Mouse (Mus musculus): Measurements from ENCODE around the gene Spink8. TPM values are rescaled to one million over a fixed set of nuclear protein-coding genes. Genes with fewer than 3 reads are reported as not detected.

Spink8 gene
- polyA plus RNA-seq, 1 experiment, result not detected

GRCm38 (mm10) chr9:109826181-109826580, 14.1 kb downstream of the Spink8 start:
- H3K79me3 ChIP-seq (ENCODE audit: low read depth), result no peaks in the 10 kb centered on the region
- no peak overlapping the region for H3K4me3 ChIP-seq (ENCODE audit: insufficient read depth, poor library complexity, severe bottlenecking)
- H3ac ChIP-seq (ENCODE audit: control insufficient read depth, insufficient read length, low read depth), result no peak overlapping the region
- no peaks in the 10 kb centered on the region for H3K79me2 ChIP-seq (ENCODE audit: control insufficient read depth, insufficient read depth)
- no peaks in the 10 kb centered on the region for H3K27me3 ChIP-seq (ENCODE audit: control insufficient read depth, insufficient read depth, insufficient read length)
- H3K36me3 ChIP-seq (ENCODE audit: control insufficient read depth, insufficient read depth), result no peaks in the 10 kb centered on the region
- TF ChIP-seq CTCF (IDR thresholded peaks at IDR 0.05; ENCODE audit: control insufficient read depth, insufficient read depth, insufficient read length) (no peak), FOSL1 (IDR thresholded peaks at IDR 0.05; ENCODE audit: insufficient read depth, low read length, poor library complexity, severe bottlenecking) (no peak), CEBPB (IDR thresholded peaks at IDR 0.05; ENCODE audit: low read depth) (no peak)

- Histone ChIP-seq H3K79me3 (ENCODE audit: low read depth) (no peaks in the 10 kb centered on the region), H3K4me3 (ENCODE audit: insufficient read depth, poor library complexity, severe bottlenecking) (peak within 1 kb of the TSS; percentile 49), H3K27me3 (ENCODE audit: control insufficient read depth, insufficient read depth, insufficient read length) (no peaks in the 10 kb centered on the region), H3ac (ENCODE audit: control insufficient read depth, insufficient read length, low read depth) (peak within 1 kb of the TSS; percentile 72), H3K36me3 (ENCODE audit: control insufficient read depth, insufficient read depth) (peaks cover 3% of the 10 kb centered on the region), H3K79me2 (ENCODE audit: control insufficient read depth, insufficient read depth) (peaks cover 17% of the 10 kb centered on the region)
- TF ChIP-seq FOSL1 (IDR thresholded peaks at IDR 0.05; ENCODE audit: insufficient read depth, low read length, poor library complexity, severe bottlenecking), result no peak
- TF ChIP-seq CTCF (IDR thresholded peaks at IDR 0.05; ENCODE audit: control insufficient read depth, insufficient read depth, insufficient read length), result peak; percentile 40
- TF ChIP-seq MAX (IDR thresholded peaks at IDR 0.05), result peak; percentile 98
- TF ChIP-seq MYOG (IDR thresholded peaks at IDR 0.05; ENCODE audit: control insufficient read depth, extremely low read depth, insufficient read length), result no peak
- no peak for TF ChIP-seq MYOD1 (IDR thresholded peaks at IDR 0.05; ENCODE audit: control insufficient read depth, insufficient read length, low read depth)
- peak; percentile 91 for TF ChIP-seq USF1 (IDR thresholded peaks at IDR 0.05; ENCODE audit: low read depth)
- no peak for TF ChIP-seq CEBPB (IDR thresholded peaks at IDR 0.05; ENCODE audit: low read depth)
Observed at GRCm38 (mm10) chr9:109832391-109833087, 20.5 kb downstream of the Spink8 start, which contains the start of gene Nme6. Gene Nme6, plus strand, starts transcription at chr9:109832749.

DNA sequence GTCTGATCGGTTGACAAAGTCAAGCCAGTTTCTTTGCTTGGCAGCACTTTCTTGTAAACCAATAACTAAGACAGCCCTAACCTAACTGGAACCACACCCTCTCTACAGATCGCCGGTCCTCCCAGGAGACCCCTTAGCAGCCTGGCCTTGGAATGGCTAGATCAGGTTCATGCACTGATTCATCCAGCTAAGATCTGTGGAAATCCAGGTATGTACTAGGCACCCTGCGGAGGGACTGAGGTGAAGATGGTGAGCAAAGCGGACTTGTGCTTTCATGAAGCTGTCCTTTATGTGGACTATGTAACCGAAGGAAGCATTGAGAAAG, 21.0 kb downstream of the Spink8 start:
- TF ChIP-seq MAX (IDR thresholded peaks at IDR 0.05) (no peak), CEBPB (IDR thresholded peaks at IDR 0.05; ENCODE audit: low read depth) (no peak), MYOG (IDR thresholded peaks at IDR 0.05; ENCODE audit: control insufficient read depth, extremely low read depth, insufficient read length) (no peak), CTCF (IDR thresholded peaks at IDR 0.05; ENCODE audit: control insufficient read depth, insufficient read depth, insufficient read length) (no peak), USF1 (IDR thresholded peaks at IDR 0.05; ENCODE audit: low read depth) (no peak), MYOD1 (IDR thresholded peaks at IDR 0.05; ENCODE audit: control insufficient read depth, insufficient read length, low read depth) (no peak), FOSL1 (IDR thresholded peaks at IDR 0.05; ENCODE audit: insufficient read depth, low read length, poor library complexity, severe bottlenecking) (no peak)
- H3K79me2 ChIP-seq (ENCODE audit: control insufficient read depth, insufficient read depth), result peaks cover 17% of the 10 kb centered on the region
- peaks cover 3% of the 10 kb centered on the region for H3K36me3 ChIP-seq (ENCODE audit: control insufficient read depth, insufficient read depth)

GRCm38 (mm10) chr9:109849312-109849758, 37.3 kb downstream of the Spink8 start, which contains the start of gene Camp:
Gene Camp, minus strand, starts transcription at chr9:109849617.
- TF ChIP-seq MYOG (IDR thresholded peaks at IDR 0.05; ENCODE audit: control insufficient read depth, extremely low read depth, insufficient read length), result no peak
- no peak for TF ChIP-seq MAX (IDR thresholded peaks at IDR 0.05)
- TF ChIP-seq CEBPB (IDR thresholded peaks at IDR 0.05; ENCODE audit: low read depth), result peak; percentile 59
- Histone ChIP-seq H3K79me2 (ENCODE audit: control insufficient read depth, insufficient read depth) (no peaks in the 10 kb centered on the region), H3ac (ENCODE audit: control insufficient read depth, insufficient read length, low read depth) (no peak within 1 kb of the TSS), H3K4me3 (ENCODE audit: insufficient read depth, poor library complexity, severe bottlenecking) (no peak within 1 kb of the TSS), H3K79me3 (ENCODE audit: low read depth) (no peaks in the 10 kb centered on the region), H3K27me3 (ENCODE audit: control insufficient read depth, insufficient read depth, insufficient read length) (no peaks in the 10 kb centered on the region), H3K36me3 (ENCODE audit: control insufficient read depth, insufficient read depth) (no peaks in the 10 kb centered on the region)

More for the DNA sequence above, 21.0 kb downstream of the Spink8 start:
- peak overlapping the region; percentile 9 for H3ac ChIP-seq (ENCODE audit: control insufficient read depth, insufficient read length, low read depth)
- H3K27me3 ChIP-seq (ENCODE audit: control insufficient read depth, insufficient read depth, insufficient read length), result no peaks in the 10 kb centered on the region
- peak overlapping the region; percentile 49 for H3K4me3 ChIP-seq (ENCODE audit: insufficient read depth, poor library complexity, severe bottlenecking)
- H3K79me3 ChIP-seq (ENCODE audit: low read depth), result no peaks in the 10 kb centered on the region

DNA sequence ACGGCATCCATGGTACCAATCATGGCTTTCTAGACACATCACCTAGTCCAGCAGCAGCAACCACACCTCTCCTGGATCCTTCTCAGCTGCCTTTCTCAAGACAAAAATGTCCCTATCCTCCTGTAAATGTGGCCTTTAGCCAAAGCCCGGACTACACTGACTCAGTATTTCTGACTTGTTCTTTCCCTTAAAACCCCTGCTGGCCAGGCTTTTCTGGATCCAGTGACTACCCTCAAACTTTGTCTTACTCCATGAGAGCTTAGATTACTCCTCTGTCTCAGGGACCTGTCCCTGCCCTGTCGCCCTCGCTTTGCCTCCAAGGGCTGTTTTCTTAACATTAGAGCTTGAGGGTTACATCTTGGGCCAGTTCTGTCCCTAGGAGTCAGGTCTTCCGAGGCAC, 38.0 kb downstream of the Spink8 start:
- TF ChIP-seq USF1 (IDR thresholded peaks at IDR 0.05; ENCODE audit: low read depth) (no peak), MYOG (IDR thresholded peaks at IDR 0.05; ENCODE audit: control insufficient read depth, extremely low read depth, insufficient read length) (no peak), CTCF (IDR thresholded peaks at IDR 0.05; ENCODE audit: control insufficient read depth, insufficient read depth, insufficient read length) (no peak), FOSL1 (IDR thresholded peaks at IDR 0.05; ENCODE audit: insufficient read depth, low read length, poor library complexity, severe bottlenecking) (no peak)
- Histone ChIP-seq H3K27me3 (ENCODE audit: control insufficient read depth, insufficient read depth, insufficient read length) (no peaks in the 10 kb centered on the region), H3ac (ENCODE audit: control insufficient read depth, insufficient read length, low read depth) (no peak overlapping the region), H3K79me2 (ENCODE audit: control insufficient read depth, insufficient read depth) (no peaks in the 10 kb centered on the region), H3K36me3 (ENCODE audit: control insufficient read depth, insufficient read depth) (no peaks in the 10 kb centered on the region), H3K4me3 (ENCODE audit: insufficient read depth, poor library complexity, severe bottlenecking) (no peak overlapping the region), H3K79me3 (ENCODE audit: low read depth) (no peaks in the 10 kb centered on the region)

- Histone ChIP-seq H3K79me3 (ENCODE audit: low read depth) (no peaks in the 10 kb centered on the region), H3ac (ENCODE audit: control insufficient read depth, insufficient read length, low read depth) (no peak overlapping the region), H3K27me3 (ENCODE audit: control insufficient read depth, insufficient read depth, insufficient read length) (peaks cover 6% of the 10 kb centered on the region), H3K36me3 (ENCODE audit: control insufficient read depth, insufficient read depth) (no peaks in the 10 kb centered on the region), H3K79me2 (ENCODE audit: control insufficient read depth, insufficient read depth) (no peaks in the 10 kb centered on the region), H3K4me3 (ENCODE audit: insufficient read depth, poor library complexity, severe bottlenecking) (no peak overlapping the region)
- TF ChIP-seq USF1 (IDR thresholded peaks at IDR 0.05; ENCODE audit: low read depth), result no peak
- TF ChIP-seq CTCF (IDR thresholded peaks at IDR 0.05; ENCODE audit: control insufficient read depth, insufficient read depth, insufficient read length), result no peak
- TF ChIP-seq MYOD1 (IDR thresholded peaks at IDR 0.05; ENCODE audit: control insufficient read depth, insufficient read length, low read depth), result no peak
- TF ChIP-seq FOSL1 (IDR thresholded peaks at IDR 0.05; ENCODE audit: insufficient read depth, low read length, poor library complexity, severe bottlenecking), result no peak
- TF ChIP-seq MYOG (IDR thresholded peaks at IDR 0.05; ENCODE audit: control insufficient read depth, extremely low read depth, insufficient read length), result no peak
- no peak for TF ChIP-seq MAX (IDR thresholded peaks at IDR 0.05)
- TF ChIP-seq CEBPB (IDR thresholded peaks at IDR 0.05; ENCODE audit: low read depth), result no peak
Observed at GRCm38 (mm10) chr9:109854341-109854740, 42.3 kb downstream of the Spink8 start.

Measured in C2C12 (cell line).